Mouse (Mus musculus) hindbrain, postnatal 0 days (tissue): ENCODE measurements around the gene Tmem63a. TPM values are rescaled to one million over a fixed set of nuclear protein-coding genes. Genes with fewer than 3 reads are reported as not detected.
A peak's percentile ranks its signal among the peaks of the same experiment; 100 is the strongest.

Source experiments
- ATAC-seq: fragments of 200-750 bp; cut with Nextera tagmentation; 2 replicates; pipeline ENCODE4 v1.8.0; 2017; ENCODE audit warnings: mild to moderate bottlenecking, moderate TSS enrichment, moderate library complexity
- DNase-seq: peaks from one replicate; pipeline ENCODE4 v3.0.0-alpha.2; 2015; ENCODE audit warnings: low spot score
- H3K27ac ChIP-seq: fragments of 300-500 bp; sonication (generic); 2 replicates; pipeline ENCODE4 v1.5.1; 2014; ENCODE audit warnings: mild to moderate bottlenecking
- H3K27me3 ChIP-seq: fragments of 300-500 bp; sonication (generic); 2 replicates; pipeline ENCODE4 v1.6.1; 2014; ENCODE audit warnings: low read length, mixed read lengths; ENCODE audit not compliant: insufficient read depth
- H3K36me3 ChIP-seq: fragments of 300-500 bp; sonication (generic); 2 replicates; pipeline ENCODE4 v1.6.1; 2014; ENCODE audit warnings: low read length, mixed read lengths; ENCODE audit not compliant: insufficient read depth
- H3K4me1 ChIP-seq: fragments of 300-500 bp; sonication (generic); 2 replicates; pipeline ENCODE4 v1.6.1; 2014; ENCODE audit warnings: antibody characterized with exemption, low read length, mixed read lengths; ENCODE audit not compliant: insufficient read depth
- H3K4me2 ChIP-seq: fragments of 300-500 bp; sonication (generic); 2 replicates; pipeline ENCODE4 v1.6.1; 2014; ENCODE audit warnings: low read depth, mild to moderate bottlenecking, low read length, moderate library complexity, mixed read lengths
- H3K4me3 ChIP-seq: fragments of 300-500 bp; sonication (generic); 2 replicates; pipeline ENCODE4 v1.5.1; 2014; ENCODE audit warnings: low read length
- H3K9ac ChIP-seq: fragments of 300-500 bp; sonication (generic); replicated peaks from 2 replicates; pipeline ENCODE4 v1.6.1; 2014; ENCODE audit warnings: mild to moderate bottlenecking, low read length, moderate library complexity, mixed read lengths
- H3K9me3 ChIP-seq: fragments of 300-500 bp; sonication (generic); 2 replicates; pipeline ENCODE4 v1.6.1; 2016; ENCODE audit warnings: low read length, mixed read lengths
- CTCF ChIP-seq: IDR thresholded peaks from 2 replicates; pipeline ENCODE4 v1.5.1; 2016; ENCODE audit warnings: antibody characterized with exemption, control low read depth, low read depth
- WGBS: fragments of 180-500 bp; shearing (Covaris S2); extraction: QIAGEN DNeasy Blood & Tissue Kit; methylation state at CpG from one replicate; pipeline ENCODE4 v1.1.7; 2014; 5-methylcytosine and 5-hydroxymethylcytosine counted together
- polyA plus RNA-seq: library from polyadenylated mRNA; unstranded; fragments of >200 nt; fragmentation: Nextera tagmentation; extraction: Ambion mirVana; gene quantifications from 2 replicates; pipeline ENCODE4 v1.2.1, GENCODE M21; 2015
- total RNA-seq: library from RNA; depleted of rRNA; stranded (reverse); fragments of >200 nt; gene quantifications from 2 replicates; pipeline ENCODE4 v1.2.3, GENCODE M21; 2014

The Tmem63a gene
- total and polyA plus RNA-seq, 2 experiments from 2014 or later, result 3.0 to 5.4 TPM

GRCm38 (mm10) chr1:181009011-181009590, 67.0 kb downstream of the Tmem63a start:
- TF ChIP-seq CTCF, result no peak
- Histone ChIP-seq H3K9me3 (no peaks in the 10 kb centered on the region), H3K27ac (no peak overlapping the region), H3K27me3 (no peaks in the 10 kb centered on the region), H3K4me1 (no peaks in the 10 kb centered on the region), H3K9ac (no peak overlapping the region), H3K4me2 (no peak overlapping the region), H3K4me3 (no peak overlapping the region), H3K36me3 (no peaks in the 10 kb centered on the region)
- DNase-seq (no peak), ATAC-seq (no peak)
- 89% methylated on average over 4 of the region's 4 CpGs for WGBS

DNA sequence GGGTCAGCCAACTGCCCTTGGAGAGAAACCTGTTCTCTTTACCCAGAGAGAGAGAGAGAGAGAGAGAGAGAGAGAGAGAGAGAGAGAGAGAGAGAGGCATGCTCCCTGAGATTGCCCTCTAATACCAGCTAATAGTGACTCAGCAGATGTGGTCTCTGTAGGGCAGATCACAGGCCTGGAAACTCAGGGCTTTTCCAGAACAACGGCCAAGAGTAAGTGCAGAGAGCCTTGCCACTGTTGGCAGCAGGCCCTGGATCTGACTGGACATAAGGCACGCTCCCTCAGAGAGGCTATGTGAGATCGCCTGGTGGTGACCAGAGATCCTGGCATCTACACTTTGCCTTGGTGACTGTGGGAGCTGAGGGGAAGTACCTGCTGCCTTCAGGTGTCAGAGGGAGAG, 67.6 kb downstream of the Tmem63a start:
- no peak overlapping the region for H3K4me2 ChIP-seq
- no peak overlapping the region for H3K9ac ChIP-seq
- no peak overlapping the region for H3K4me3 ChIP-seq
- H3K27me3 ChIP-seq, result no peaks in the 10 kb centered on the region
- H3K4me1 ChIP-seq, result no peaks in the 10 kb centered on the region
- H3K9me3 ChIP-seq, result no peaks in the 10 kb centered on the region
- ATAC-seq (peak; percentile 38; the same call in 1 of the 2 replicates), DNase-seq (peak; percentile 62)
- H3K36me3 ChIP-seq, result no peaks in the 10 kb centered on the region
- H3K27ac ChIP-seq, result no peak overlapping the region
- TF ChIP-seq CTCF, result no peak
- WGBS, result 47% methylated on average over 3 of the region's 3 CpGs

DNA sequence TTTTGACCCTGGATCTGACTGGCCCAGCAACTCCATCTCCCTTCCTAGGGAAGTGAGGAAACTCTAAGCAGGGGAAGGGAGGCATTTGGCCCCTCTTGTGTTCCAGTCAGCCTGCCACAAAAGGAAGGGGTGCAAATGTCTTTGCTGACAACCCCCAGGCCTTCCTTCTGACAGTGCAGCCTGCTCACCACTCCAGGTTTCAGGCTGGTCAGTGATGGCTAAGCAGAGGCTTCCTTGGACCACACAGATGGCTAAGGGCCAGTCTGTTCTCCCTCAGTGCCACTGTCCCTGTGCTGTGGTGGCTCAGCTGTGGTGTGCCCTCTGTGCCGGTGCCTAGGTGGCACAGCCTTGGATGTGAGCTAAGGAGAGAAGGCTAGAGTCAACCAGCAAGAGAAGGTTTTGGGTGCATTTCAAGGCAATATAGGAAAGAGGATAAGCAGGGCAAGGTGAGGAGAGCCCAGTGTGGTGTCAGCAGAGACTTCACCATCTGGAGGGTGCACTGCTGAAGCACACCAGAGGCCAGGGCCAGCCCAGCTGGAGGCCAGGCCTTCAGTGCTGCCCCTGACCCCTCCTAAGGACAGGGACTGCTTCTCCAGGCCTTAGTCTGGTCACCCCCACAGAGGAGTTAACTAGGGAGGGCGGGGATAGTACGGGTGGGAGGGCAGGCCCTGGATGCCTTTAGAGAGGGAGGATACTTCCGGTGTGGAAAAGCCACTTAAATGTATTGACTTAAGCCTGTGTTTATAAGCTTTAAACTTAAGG, 68.2 kb downstream of the Tmem63a start:
- Histone ChIP-seq H3K4me2 (no peak overlapping the region), H3K9me3 (no peaks in the 10 kb centered on the region), H3K36me3 (no peaks in the 10 kb centered on the region), H3K27ac (no peak overlapping the region), H3K4me3 (no peak overlapping the region), H3K4me1 (peaks cover 2% of the 10 kb centered on the region; the same call in 1 of the 2 replicates), H3K27me3 (no peaks in the 10 kb centered on the region), H3K9ac (no peak overlapping the region)
- TF ChIP-seq CTCF, result no peak
- no peak for DNase-seq
- no peak for ATAC-seq
- 61% methylated on average over 4 of the region's 4 CpGs for WGBS

- H3K4me3 ChIP-seq, result no peak overlapping the region
- peaks cover 4% of the 10 kb centered on the region; the same call in 1 of the 2 replicates for H3K4me1 ChIP-seq
- no peaks in the 10 kb centered on the region for H3K36me3 ChIP-seq
- H3K9ac ChIP-seq, result no peak overlapping the region
- no peaks in the 10 kb centered on the region for H3K9me3 ChIP-seq
- TF ChIP-seq CTCF, result no peak
- no peak overlapping the region for H3K4me2 ChIP-seq
- WGBS, result 48% methylated on average over 5 of the region's 5 CpGs
- H3K27me3 ChIP-seq, result no peaks in the 10 kb centered on the region
- DNase-seq (no peak), ATAC-seq (no peak)
- no peak overlapping the region for H3K27ac ChIP-seq
These were observed 69.5 kb downstream of the Tmem63a start for GRCm38 (mm10) chr1:181011601-181012000.

DNA sequence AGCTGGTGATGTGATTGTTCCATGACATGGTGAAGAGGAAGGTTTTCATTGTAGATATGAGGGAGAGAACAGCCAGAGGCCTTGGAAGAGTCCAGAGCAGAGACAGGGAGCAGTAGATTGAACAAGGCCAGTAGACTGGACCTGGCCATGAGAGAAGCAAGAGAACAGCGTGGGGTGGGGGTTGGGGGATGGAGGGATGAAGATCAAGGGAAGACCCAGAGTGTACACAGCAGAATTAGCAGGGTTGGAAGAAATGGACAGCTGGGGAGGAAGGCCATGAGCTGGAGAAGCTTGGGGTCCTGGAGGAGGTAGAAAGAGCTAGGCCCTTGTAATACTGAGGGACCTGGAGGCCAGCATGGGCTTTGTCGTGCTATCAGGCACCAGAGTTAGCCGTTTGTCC, 70.3 kb downstream of the Tmem63a start:
- H3K9me3 ChIP-seq, result no peaks in the 10 kb centered on the region
- no peak overlapping the region for H3K27ac ChIP-seq
- no peaks in the 10 kb centered on the region for H3K27me3 ChIP-seq
- H3K4me3 ChIP-seq, result no peak overlapping the region
- 87% methylated on average over 3 of the region's 3 CpGs for WGBS
- no peaks in the 10 kb centered on the region for H3K36me3 ChIP-seq
- no peak overlapping the region for H3K9ac ChIP-seq
- H3K4me1 ChIP-seq, result peaks cover 4% of the 10 kb centered on the region; the same call in 1 of the 2 replicates
- DNase-seq (no peak), ATAC-seq (no peak)
- TF ChIP-seq CTCF, result no peak
- H3K4me2 ChIP-seq, result no peak overlapping the region

- Histone ChIP-seq H3K36me3 (no peaks in the 10 kb centered on the region), H3K4me3 (no peak overlapping the region), H3K27ac (no peak overlapping the region), H3K4me2 (no peak overlapping the region), H3K27me3 (no peaks in the 10 kb centered on the region), H3K4me1 (peaks cover 4% of the 10 kb centered on the region; the same call in 1 of the 2 replicates), H3K9ac (no peak overlapping the region), H3K9me3 (no peaks in the 10 kb centered on the region)
- DNase-seq, result no peak
- no peak for TF ChIP-seq CTCF
- 75% methylated on average over 6 of the region's 6 CpGs for WGBS
- ATAC-seq, result no peak
These were observed 71.3 kb downstream of the Tmem63a start for GRCm38 (mm10) chr1:181013446-181013845.
